Mouse (Mus musculus) right cerebral cortex, postnatal 4 days (tissue): ENCODE results near the gene Gstp3.
"Not testable (repeated sequence)": the region's sequence is repeated elsewhere in the genome, so short reads cannot be mapped to it uniquely, and the experiment has no call there.

Experiments used
- DNase-seq: peaks from one replicate; pipeline ENCODE4 v3.0.0-alpha.2; 2022

The Gstp3 gene

DNA sequence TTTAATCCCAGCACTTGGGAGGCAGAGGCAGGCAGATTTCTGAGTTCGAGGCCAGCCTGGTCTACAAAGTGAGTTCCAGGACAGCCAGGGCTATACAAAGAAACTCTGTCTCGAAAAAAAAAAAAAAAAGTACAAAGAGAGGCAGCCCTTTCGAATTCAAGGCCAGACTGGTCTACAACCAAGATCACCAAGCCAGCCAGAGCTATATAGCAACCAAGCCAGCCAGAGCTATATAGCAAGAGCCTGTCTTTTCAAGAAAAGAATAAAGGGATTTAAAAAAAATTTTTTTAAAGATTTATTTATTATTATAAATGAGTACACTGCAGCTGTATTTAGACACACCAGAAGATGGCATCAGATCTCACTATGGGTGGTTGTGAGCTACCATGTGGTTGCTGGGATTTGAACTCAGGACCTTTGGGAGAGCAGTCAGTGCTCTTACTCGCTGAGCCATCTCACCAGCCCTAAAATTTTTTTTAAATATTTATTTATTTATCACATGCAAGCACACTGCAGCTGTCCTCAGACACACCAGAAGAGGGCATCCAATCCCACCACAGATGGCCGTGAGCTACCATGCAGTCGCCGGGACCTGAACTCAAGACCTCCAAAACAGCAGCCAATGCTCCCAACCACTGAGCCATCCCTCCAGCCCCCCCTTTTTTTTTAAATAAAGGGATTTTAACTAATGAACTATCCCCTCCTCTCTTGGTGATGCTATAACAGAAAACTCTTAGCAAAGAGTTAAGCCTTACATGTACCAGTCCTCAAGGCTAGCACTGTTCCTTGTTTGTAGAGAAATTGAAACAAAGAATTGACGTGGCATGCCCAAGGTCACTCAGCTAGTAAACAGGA is 902 bp upstream of the Gstp3 start:
- DNase-seq = not testable (repeated sequence)

DNA sequence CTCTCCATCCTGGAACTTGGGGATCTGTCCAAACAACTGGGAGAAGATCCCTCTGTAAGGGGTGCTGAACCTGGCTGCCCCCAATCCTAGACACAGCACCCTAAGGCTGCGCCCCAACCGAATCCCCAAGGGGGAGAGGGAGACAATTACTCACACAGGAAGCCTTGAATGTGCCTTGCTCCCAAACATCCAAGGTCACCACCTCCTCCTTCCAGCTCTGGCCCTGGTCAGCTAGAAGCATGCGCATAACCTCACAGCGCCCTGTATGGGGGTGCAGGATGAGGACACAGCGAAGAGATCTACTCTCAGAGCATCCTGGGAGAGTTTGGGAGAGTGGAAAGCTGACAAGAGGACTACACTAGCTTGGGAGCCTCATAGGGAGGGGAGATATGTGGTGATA is 788 bp downstream of the Gstp3 start:
- no peak for DNase-seq

GRCm38 (mm10) chr19:4057962-4058361 is 1.4 kb downstream of the Gstp3 start:
- no peak for DNase-seq

DNA sequence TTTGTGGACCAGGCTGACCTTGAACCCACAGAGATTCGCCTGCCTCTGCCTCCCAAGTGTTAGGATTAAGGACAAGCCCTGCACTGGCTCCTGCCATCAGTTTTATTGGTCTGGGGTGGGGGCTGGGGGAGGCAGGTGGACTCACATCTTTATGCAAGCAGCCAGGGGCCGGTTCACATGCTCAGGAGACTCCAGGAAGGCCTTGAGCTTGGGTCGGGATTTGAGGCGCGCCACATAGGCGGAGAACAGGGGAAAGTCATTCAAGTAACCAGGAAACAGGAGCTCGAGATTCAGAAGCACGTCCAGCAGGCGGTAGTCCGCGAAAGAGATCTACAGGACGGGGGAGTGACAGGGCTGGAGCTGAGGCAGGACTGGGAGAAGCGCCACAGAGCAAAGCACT is 2.0 kb downstream of the Gstp3 start:
- no peak for DNase-seq

DNA sequence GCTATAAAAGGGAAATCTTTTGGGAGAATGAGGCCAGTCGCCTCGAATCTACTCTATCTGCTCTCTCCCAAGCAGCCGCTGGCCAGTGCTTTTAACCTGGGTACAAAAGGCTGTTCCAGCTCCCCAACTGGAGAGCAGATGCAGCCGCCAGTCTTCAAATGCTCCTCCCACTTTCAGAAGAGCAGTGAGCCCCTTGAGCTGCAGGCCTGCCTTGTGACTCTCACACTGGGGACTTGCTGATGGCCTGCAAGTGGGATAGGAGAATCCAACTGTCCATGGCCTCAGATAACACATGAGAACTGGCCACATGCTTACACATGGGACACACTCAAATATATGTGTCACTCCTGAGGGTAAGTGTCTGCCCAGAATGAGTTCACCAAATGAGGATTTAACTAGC is 2.6 kb downstream of the Gstp3 start:
- no peak for DNase-seq

GRCm38 (mm10) chr19:4055947-4056693 is 3.2 kb downstream of the Gstp3 start:
- DNase-seq = no peak

- no peak for DNase-seq
Measured at GRCm38 (mm10) chr19:4055216-4055946, 4.0 kb downstream of the Gstp3 start.

GRCm38 (mm10) chr19:4054613-4055012 is 4.8 kb downstream of the Gstp3 start:
- no peak for DNase-seq

- DNase-seq = no peak
Measured at GRCm38 (mm10) chr19:4052516-4053030, 6.8 kb downstream of the Gstp3 start.

- peak; percentile 78 for DNase-seq
Measured at GRCm38 (mm10) chr19:4051741-4052515, 7.4 kb downstream of the Gstp3 start.

DNA sequence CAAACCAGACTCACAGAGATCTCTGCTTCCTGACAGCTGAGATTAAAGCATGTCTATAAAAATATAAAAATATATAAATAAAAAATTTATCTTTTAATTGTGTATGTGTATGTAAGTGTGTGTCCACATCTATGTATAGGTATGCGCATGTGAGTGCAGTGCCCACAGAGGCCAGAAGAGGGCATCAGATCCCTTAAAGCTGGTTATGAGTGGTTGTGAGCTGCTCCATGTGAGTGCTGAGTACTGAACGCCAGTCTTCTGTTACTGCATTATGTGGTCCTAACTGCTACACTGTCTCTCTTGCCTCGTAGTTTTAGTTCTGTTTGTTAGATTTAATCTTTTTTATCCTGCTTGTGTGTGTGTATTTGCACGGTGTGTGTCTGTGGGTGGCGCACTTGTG is 8.4 kb downstream of the Gstp3 start:
- DNase-seq = no peak

DNA sequence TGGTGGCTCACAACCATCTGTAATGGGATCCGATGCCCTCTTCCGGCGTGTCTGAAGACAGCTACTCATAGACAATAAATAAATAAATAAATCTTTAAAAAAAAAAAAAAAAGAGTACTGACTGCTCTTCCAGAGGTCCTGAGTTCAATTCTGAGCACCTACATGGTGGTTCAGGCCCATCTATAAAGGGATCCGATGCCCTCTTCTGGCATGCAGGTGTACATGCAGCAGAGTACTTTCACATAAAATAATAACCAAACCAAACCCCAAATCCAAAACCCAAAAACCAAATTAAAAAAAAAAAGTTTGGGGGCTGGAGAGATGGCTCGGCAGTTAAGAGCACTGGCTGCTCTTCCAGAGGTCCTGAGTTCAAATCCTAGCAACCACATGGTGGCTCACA is 10.3 kb downstream of the Gstp3 start:
- DNase-seq = not testable (repeated sequence)

DNA sequence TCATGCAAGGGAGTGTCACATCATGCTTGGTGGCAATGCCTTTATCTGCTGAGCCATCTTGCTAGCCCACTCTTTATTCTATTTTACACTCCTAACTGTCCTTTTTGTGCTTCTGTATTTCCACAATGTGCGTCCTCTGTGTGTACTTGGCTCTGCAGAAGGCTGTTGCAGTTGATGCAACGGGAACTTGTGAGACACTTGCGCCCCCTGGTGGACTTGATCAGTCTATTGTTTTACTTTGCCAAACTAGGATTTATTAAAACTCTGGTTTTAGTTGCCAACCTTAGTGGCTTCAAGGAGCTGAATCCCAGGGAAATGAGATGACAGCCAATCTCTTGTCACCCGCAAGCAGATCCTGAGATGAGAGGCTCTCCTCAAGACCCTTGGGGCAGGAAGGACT is 11.5 kb downstream of the Gstp3 start:
- DNase-seq = peak; percentile 87

DNA sequence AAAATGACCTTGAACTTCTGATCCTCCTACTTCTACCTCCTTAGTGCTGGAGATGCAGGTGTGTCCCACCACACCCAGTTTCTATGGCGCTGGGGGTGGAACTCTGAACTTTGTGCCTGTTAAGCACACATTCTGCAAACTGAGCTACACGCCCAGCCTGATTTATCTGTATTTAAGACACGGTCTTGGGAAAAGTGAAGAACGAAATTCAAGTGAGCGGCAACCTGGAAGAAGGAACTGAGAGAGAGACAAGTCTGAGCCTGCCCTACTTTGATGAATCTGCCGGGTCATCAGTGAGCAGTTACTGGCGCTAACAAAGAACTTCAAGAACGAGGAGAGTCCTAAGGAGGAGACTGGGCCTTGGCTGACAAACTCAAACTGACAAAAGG is 12.5 kb downstream of the Gstp3 start:
- no peak for DNase-seq

DNA sequence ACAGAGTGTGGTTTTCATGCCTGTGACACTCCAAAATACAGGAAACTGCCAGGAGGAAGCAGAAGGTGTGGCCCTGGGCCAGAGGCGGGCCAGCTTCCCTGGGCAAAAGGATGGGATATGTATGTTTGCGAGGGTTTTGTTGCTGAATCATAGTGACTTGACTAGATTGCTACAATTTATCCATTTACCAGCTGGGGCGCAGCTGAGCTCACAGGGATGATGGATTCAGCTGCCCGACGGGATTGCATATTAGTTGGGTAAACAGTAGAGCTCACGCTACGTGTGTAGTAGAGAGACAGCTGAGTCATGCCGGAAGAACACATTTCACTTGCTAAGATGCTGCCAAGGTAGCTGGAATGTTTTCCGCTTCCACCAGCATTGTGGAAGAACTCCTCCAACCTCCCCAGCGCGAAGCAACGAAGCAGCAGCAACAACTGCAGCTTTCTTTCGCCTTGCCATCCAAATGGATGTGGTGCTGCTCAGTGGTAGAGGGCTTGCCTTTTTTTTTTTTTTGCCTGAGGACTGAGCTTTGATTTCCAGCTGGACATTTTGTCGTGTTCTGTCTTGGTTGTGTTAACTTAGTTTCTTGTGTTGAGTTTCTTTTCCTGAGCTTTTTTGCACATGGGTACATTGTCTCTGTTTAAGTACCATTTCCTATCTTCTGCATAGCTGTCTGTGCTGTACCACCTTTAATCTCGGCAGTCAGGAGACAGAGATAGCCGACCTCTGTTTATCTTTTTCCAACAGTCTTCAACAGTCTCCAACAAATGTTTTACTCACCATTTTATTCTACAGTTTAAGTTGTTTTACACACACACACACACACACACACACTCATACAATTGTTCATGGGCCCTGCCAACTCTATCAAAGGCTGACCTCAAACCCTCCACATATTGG is 13.2 kb downstream of the Gstp3 start, which contains the start of gene Gstp2:
Gene Gstp2, minus strand, starts transcription at position 58 of the 900 bp plus-strand sequence.
- peak; percentile 59 for DNase-seq

DNA sequence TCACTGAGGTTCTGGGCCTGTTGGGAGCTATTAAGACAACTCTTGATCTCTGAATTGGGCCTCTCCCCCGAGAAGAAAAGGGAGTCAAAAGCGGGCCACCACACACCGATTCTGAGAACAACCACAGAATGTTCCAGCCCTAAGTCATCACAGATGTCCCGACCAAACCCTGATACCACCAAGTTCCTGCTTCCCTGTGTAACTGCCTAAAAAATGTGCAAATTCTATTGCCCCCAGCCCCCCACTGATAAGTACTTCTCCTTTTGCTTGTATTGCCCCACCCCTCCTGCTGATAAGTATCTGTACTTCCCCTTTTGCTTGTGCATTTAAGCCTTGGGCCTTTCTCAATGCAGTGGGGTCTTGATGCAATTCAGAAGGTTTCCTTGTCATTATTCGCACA is 15.3 kb downstream of the Gstp3 start:
- DNase-seq = not testable (repeated sequence)

- DNase-seq = no peak
Measured at GRCm38 (mm10) chr19:4042124-4042523, 17.2 kb downstream of the Gstp3 start.

GRCm38 (mm10) chr19:4041500-4041899 is 17.9 kb downstream of the Gstp3 start:
- DNase-seq = not testable (repeated sequence)

- DNase-seq = not testable (repeated sequence)
Measured at GRCm38 (mm10) chr19:4040941-4041340, 18.4 kb downstream of the Gstp3 start.

GRCm38 (mm10) chr19:4037788-4038232 is 21.6 kb downstream of the Gstp3 start, which contains the start of gene Gstp1:
TSS of gene Gstp1 (minus strand) at chr19:4037985.
- DNase-seq = peak; percentile 81
